Mouse (Mus musculus) adrenal gland, postnatal 36 days (tissue): Measurements from ENCODE around the gene Nap1l2. TPM values are rescaled to one million over a fixed set of nuclear protein-coding genes. Genes with fewer than 3 reads are reported as not detected.

Experiments used
- DNase-seq, 2 experiments: peaks; one replicate each; pipeline ENCODE4 v3.0.0; 2021; ENCODE audit warnings: mixed read lengths in 1 of 2
- long read RNA-seq, 2 experiments: library from polyadenylated mRNA; stranded (forward); transcript quantifications; one replicate each; pipeline ENCODE4 v2.0.0; 2021; ENCODE audit warnings: borderline sequencing depth in 2 of 2
- total RNA-seq, 2 experiments: library from RNA; stranded (reverse); gene quantifications; 2 replicates each; pipeline ENCODE4 v1.2.3; 2021

The Nap1l2 gene
- 1 to 10 TPM in 1 of 2 experiments, under 1 TPM in 1; 0.92 to 1.5 TPM for total RNA-seq
- long read RNA-seq, experiment 1, partial matches to known transcripts, result 0 of 3 reads
- long read RNA-seq, experiment 1, other reads (novel, unspliced or antisense), result 0 of 3 reads
- long read RNA-seq, experiment 2, partial matches to known transcripts, result 0 of 1 reads
- long read RNA-seq, experiment 2, other reads (novel, unspliced or antisense), result 0 of 1 reads

- DNase-seq, result peak; percentile 6 to 8
Measured at GRCm38 (mm10) chrX:103186431-103186786, at the start of gene Nap1l2. Nap1l2 (minus strand) TSS chrX:103186640.

GRCm38 (mm10) chrX:103215251-103215650 lies 28.8 kb upstream of the Nap1l2 start:
- DNase-seq, result no peak

GRCm38 (mm10) chrX:103186829-103187228 lies 389 bp upstream of the Nap1l2 start:
- DNase-seq, result no peak

GRCm38 (mm10) chrX:103185781-103186430 lies 534 bp downstream of the Nap1l2 start:
- DNase-seq, result no peak

GRCm38 (mm10) chrX:103183536-103183935 lies 2.9 kb downstream of the Nap1l2 start:
- DNase-seq, result peak in 1 of 2 experiments; percentile 9

GRCm38 (mm10) chrX:103179771-103180558 lies 6.5 kb downstream of the Nap1l2 start:
- DNase-seq, result no peak

- peak in 1 of 2 experiments; percentile 2 for DNase-seq
Measured at GRCm38 (mm10) chrX:103164948-103165605, 21.4 kb downstream of the Nap1l2 start.

GRCm38 (mm10) chrX:103156134-103156533 lies 30.3 kb downstream of the Nap1l2 start:
- DNase-seq, result no peak

GRCm38 (mm10) chrX:103138549-103138948 lies 47.9 kb downstream of the Nap1l2 start:
- DNase-seq, result no peak

Other genes starting within 250 kb of the Nap1l2 start
- gene Cdx4, start 134.8 kb upstream of the Nap1l2 start, total RNA-seq, result not detected
- gene Chic1, start 169.8 kb upstream of the Nap1l2 start, total RNA-seq, result 1 to 10 TPM; 6.6 to 6.9 TPM
- gene Tsx, start 227.8 kb upstream of the Nap1l2 start, total RNA-seq, result not detected
- gene Gm26992, start 235.4 kb upstream of the Nap1l2 start, total RNA-seq, result not detected